In genomic region chr7:45332685-45333425, GRCm38 (mm10) we compare ENCODE assay signal across 8 mouse cellular contexts. TPM values are rescaled to one million over a fixed set of nuclear protein-coding genes. Genes with fewer than 3 reads are reported as not detected.
DNase-seq lines count a peak whose midpoint lies in the region; ATAC-seq and TF ChIP-seq lines count a peak whose summit lies in the region.

No protein-coding gene starts in this region.

- H3K9ac ChIP-seq in intestine, postnatal 0 days (ENCODE audit: low read depth, low read length): peak overlapping the region; percentile 71
- H3K9ac ChIP-seq in neural tube, embryonic 12.5 days: peak overlapping the region; percentile 58; the same call in 1 of the 2 replicates

- H3K27ac ChIP-seq in intestine, postnatal 0 days (ENCODE audit: low read depth, low read length): peak overlapping the region; percentile 91
- H3K27ac ChIP-seq in neural tube, embryonic 12.5 days: no peak overlapping the region

- under 1% methylated on average over 22 of the region's 22 CpGs for WGBS in intestine, postnatal 0 days
- 2% methylated on average over 22 of the region's 22 CpGs for WGBS in neural tube, embryonic 12.5 days

- peaks cover 13% of the 10 kb centered on the region; the same call in 1 of the 2 replicates for H3K4me1 ChIP-seq in intestine, postnatal 0 days (replicated peaks; ENCODE audit: control insufficient read depth, insufficient read depth, low read length)
- H3K4me1 ChIP-seq in neural tube, embryonic 12.5 days: peaks cover 24% of the 10 kb centered on the region

- H3K4me2 ChIP-seq in intestine, postnatal 0 days (replicated peaks; ENCODE audit: low read depth): peak overlapping the region; percentile 79
- peak overlapping the region; percentile 87 for H3K4me2 ChIP-seq in neural tube, embryonic 12.5 days (replicated peaks)

- H3K27me3 ChIP-seq in intestine, postnatal 0 days (replicated peaks; ENCODE audit: control insufficient read depth, insufficient read depth, low read length): no peaks in the 10 kb centered on the region
- peaks cover 5% of the 10 kb centered on the region for H3K27me3 ChIP-seq in neural tube, embryonic 12.5 days (replicated peaks)

- peak; percentile 65 for ATAC-seq in intestine, postnatal 0 days
- ATAC-seq in neural tube, embryonic 12.5 days (ENCODE audit: low FRiP score, low read depth): peak; percentile 60

- TF ChIP-seq CTCF in intestine, postnatal 0 days (IDR thresholded peaks at IDR 0.05; ENCODE audit: low read depth): no peak; the same call in none of the 2 replicates

- H3K9me3 ChIP-seq in intestine, postnatal 0 days (ENCODE audit: control insufficient read depth): no peaks in the 10 kb centered on the region
- no peaks in the 10 kb centered on the region for H3K9me3 ChIP-seq in neural tube, embryonic 12.5 days

- H3K4me3 ChIP-seq in intestine, postnatal 0 days (ENCODE audit: low read depth, low read length): peak overlapping the region; percentile 73
- H3K4me3 ChIP-seq in neural tube, embryonic 12.5 days: peak overlapping the region; percentile 54

- peaks cover 8% of the 10 kb centered on the region; the same call in 1 of the 2 replicates for H3K36me3 ChIP-seq in intestine, postnatal 0 days (ENCODE audit: control insufficient read depth, insufficient read depth)
- no peaks in the 10 kb centered on the region for H3K36me3 ChIP-seq in neural tube, embryonic 12.5 days

- DNase-seq in right cerebral cortex, postnatal 4 days: peak; percentile 36
- no peak for DNase-seq in right cerebral cortex, postnatal 36 days (ENCODE audit: low spot score in 2 of 2)
- peak; percentile 57 to 60 for DNase-seq in cerebellum, postnatal 10 days
- DNase-seq in heart, adult 11 months: peak; percentile 97
- DNase-seq in lung, adult 18-20 months: peak; percentile 72 to 79
- no peak for DNase-seq in layer of hippocampus, adult 9-11 months

RNA-seq across cellular contexts. Expression of gene Trpm4, which starts 0.7 kb away (rescaled TPM):
- polyA plus RNA-seq in intestine, postnatal 0 days (2015; fragmentation: Nextera tagmentation; extraction: Ambion mirVana): 49.4 and 55.1 TPM in 2 replicates
- polyA plus RNA-seq in neural tube, embryonic 12.5 days (2016; fragmentation: Nextera tagmentation; extraction: Ambion mirVana): 9.6 and 11.0 TPM in 2 replicates

RNA-seq across cellular contexts. Expression of gene Hrc, which starts 2.2 kb away (rescaled TPM):
- 0.76 and 0.88 TPM in 2 replicates for polyA plus RNA-seq in intestine, postnatal 0 days (2015; fragmentation: Nextera tagmentation; extraction: Ambion mirVana)
- polyA plus RNA-seq in neural tube, embryonic 12.5 days (2016; fragmentation: Nextera tagmentation; extraction: Ambion mirVana): 0.46 and 0.77 TPM in 2 replicates

RNA-seq across cellular contexts. Expression of gene Ppfia3, which starts 34.0 kb away (rescaled TPM):
- 24.5 and 24.8 TPM in 2 replicates for polyA plus RNA-seq in intestine, postnatal 0 days (2015; fragmentation: Nextera tagmentation; extraction: Ambion mirVana)
- polyA plus RNA-seq in neural tube, embryonic 12.5 days (2016; fragmentation: Nextera tagmentation; extraction: Ambion mirVana): 17.1 and 18.1 TPM in 2 replicates

RNA-seq across cellular contexts. Expression of gene Lin7b, which starts 37.5 kb away (rescaled TPM):
- polyA plus RNA-seq in intestine, postnatal 0 days (2015; fragmentation: Nextera tagmentation; extraction: Ambion mirVana): 3.4 TPM in 2 replicates
- polyA plus RNA-seq in neural tube, embryonic 12.5 days (2016; fragmentation: Nextera tagmentation; extraction: Ambion mirVana): 3.5 TPM in 2 replicates

RNA-seq across cellular contexts. Expression of gene Slc6a21, which starts 55.5 kb away (rescaled TPM):
- not detected in 2 replicates for polyA plus RNA-seq in intestine, postnatal 0 days (2015; fragmentation: Nextera tagmentation; extraction: Ambion mirVana)
- polyA plus RNA-seq in neural tube, embryonic 12.5 days (2016; fragmentation: Nextera tagmentation; extraction: Ambion mirVana): not detected in 2 replicates

Comparison
In these comparisons a context has a peak if more than half of its experiments do, and no peak if none do; other contexts are left out.
1. DNase-seq: peak in right cerebral cortex, postnatal 4 days (single experiment), cerebellum, postnatal 10 days (2 of 2), heart, adult 11 months (single experiment) and lung, adult 18-20 months (2 of 2); none in right cerebral cortex, postnatal 36 days (0 of 2) and layer of hippocampus, adult 9-11 months (single experiment).